Mouse (Mus musculus) adrenal gland, adult 2 months (tissue): ENCODE results near the gene Lurap1. TPM values are rescaled to one million over a fixed set of nuclear protein-coding genes. Genes with fewer than 3 reads are reported as not detected.

ENCODE experiments used
- DNase-seq: peaks from one replicate; pipeline ENCODE4 v3.0.0; 2021
- polyA plus RNA-seq: library from polyadenylated mRNA; depleted of rRNA; stranded (reverse); fragments of >200 nt; gene quantifications from 2 replicates; pipeline ENCODE4 v1.2.3, GENCODE M21; 2012
- total RNA-seq, 2 experiments: library from RNA; stranded (reverse); gene quantifications; 2 replicates each; pipeline ENCODE4 v1.2.3; 2021

The Lurap1 gene
- total and polyA plus RNA-seq, 3 experiments: 1.8 to 16.2 (median 5.2) TPM

GRCm38 (mm10) chr4:116160769-116161168 is 9.6 kb upstream of the Lurap1 start:
- no peak for DNase-seq

- DNase-seq: no peak
These were observed 8.8 kb upstream of the Lurap1 start for GRCm38 (mm10) chr4:116159912-116160311.

- no peak for DNase-seq
These were observed 6.7 kb upstream of the Lurap1 start for GRCm38 (mm10) chr4:116157882-116158281.

GRCm38 (mm10) chr4:116152702-116153101 is 1.6 kb upstream of the Lurap1 start:
- no peak for DNase-seq

GRCm38 (mm10) chr4:116150862-116151221 is 296 bp downstream of the Lurap1 start:
- DNase-seq: no peak

- peak; percentile 87 for DNase-seq
These were observed 829 bp downstream of the Lurap1 start for GRCm38 (mm10) chr4:116150156-116150861.

GRCm38 (mm10) chr4:116149812-116150155 is 1.4 kb downstream of the Lurap1 start:
- no peak for DNase-seq

GRCm38 (mm10) chr4:116143891-116144717 is 7.0 kb downstream of the Lurap1 start:
- DNase-seq: peak; percentile 86

GRCm38 (mm10) chr4:116143317-116143811 is 7.8 kb downstream of the Lurap1 start:
- DNase-seq: peak; percentile 51

GRCm38 (mm10) chr4:116142269-116142668 is 8.9 kb downstream of the Lurap1 start:
- DNase-seq: no peak

GRCm38 (mm10) chr4:116141736-116142135 is 9.4 kb downstream of the Lurap1 start:
- no peak for DNase-seq

GRCm38 (mm10) chr4:116140801-116141574 is 10.2 kb downstream of the Lurap1 start:
- DNase-seq: no peak

- no peak for DNase-seq
These were observed 13.6 kb downstream of the Lurap1 start for GRCm38 (mm10) chr4:116137421-116137996.

GRCm38 (mm10) chr4:116134990-116135389 is 16.1 kb downstream of the Lurap1 start:
- no peak for DNase-seq

GRCm38 (mm10) chr4:116133126-116133525 is 18.0 kb downstream of the Lurap1 start:
- DNase-seq: no peak

GRCm38 (mm10) chr4:116127956-116128355 is 23.2 kb downstream of the Lurap1 start:
- DNase-seq: no peak

- no peak for DNase-seq
These were observed 25.2 kb downstream of the Lurap1 start for GRCm38 (mm10) chr4:116125803-116126386.

- peak; percentile 87 for DNase-seq
These were observed 27.3 kb downstream of the Lurap1 start, which contains the start of the genes Rad54l and Pomgnt1 for GRCm38 (mm10) chr4:116123602-116124519. Gene Rad54l (minus strand): TSS chr4:116123690. Gene Pomgnt1 (plus strand): TSS chr4:116123840.

- DNase-seq: no peak
These were observed 28.4 kb downstream of the Lurap1 start for GRCm38 (mm10) chr4:116122762-116123161.

- no peak for DNase-seq
These were observed 39.7 kb downstream of the Lurap1 start for GRCm38 (mm10) chr4:116111486-116111885.
